13 mouse cellular contexts compared by ENCODE assay signal in genomic region chr7:143155257-143155656, GRCm38 (mm10). TPM values are rescaled to one million over a fixed set of nuclear protein-coding genes. Genes with fewer than 3 reads are reported as not detected.
DNase-seq lines count a peak whose midpoint lies in the region; ATAC-seq and TF ChIP-seq lines count a peak whose summit lies in the region.
"Had no signal": no experiment of that assay in that cellular context is flagged by ENCODE, and none has a peak within 500 bp of the region (broad histone marks: within the 10 kb centered on the region; RNA-seq: fewer than 3 reads in every experiment).

No protein-coding gene starts in this region.

- peak overlapping the region; percentile 74 for H3K9ac ChIP-seq in heart, embryonic 13.5 days
- H3K9ac ChIP-seq in lung, embryonic 14.5 days = no peak overlapping the region
- H3K9ac ChIP-seq in embryonic facial prominence, embryonic 12.5 days = no peak overlapping the region
- H3K9ac ChIP-seq in limb, embryonic 13.5 days = no peak overlapping the region
- H3K9ac ChIP-seq: forebrain, postnatal 0 days; liver, embryonic 15.5 days had no signal

- DNase-seq in heart, postnatal 14 days = no peak
- DNase-seq in lung, embryonic 14.5 days = peak; percentile 34
- DNase-seq in lung, adult 18-20 months = no peak
- no peak for DNase-seq in gastrocnemius, postnatal 4 days (ENCODE audit: low spot score in 2 of 2)
- no peak for DNase-seq in right cerebral cortex, postnatal 10 days (ENCODE audit: low spot score in 2 of 2)
- DNase-seq: forebrain, postnatal 0 days; kidney, adult 2 months had no signal

- peak overlapping the region; percentile 90 for H3K27ac ChIP-seq in heart, embryonic 13.5 days (replicated peaks)
- no peak overlapping the region; the same call in 1 of the 2 replicates for H3K27ac ChIP-seq in lung, embryonic 14.5 days (ENCODE audit: low read depth)
- peak overlapping the region; percentile 90 for H3K27ac ChIP-seq in embryonic facial prominence, embryonic 12.5 days
- H3K27ac ChIP-seq in limb, embryonic 13.5 days = peak overlapping the region; percentile 96
- H3K27ac ChIP-seq: hindbrain, embryonic 13.5 days; liver, embryonic 15.5 days; macrophage had no signal

- H3K4me3 ChIP-seq in heart, embryonic 13.5 days = no peak overlapping the region
- H3K4me3 ChIP-seq in lung, embryonic 14.5 days (ENCODE audit: low read depth, low read length) = no peak overlapping the region
- no peak overlapping the region for H3K4me3 ChIP-seq in embryonic facial prominence, embryonic 12.5 days
- H3K4me3 ChIP-seq in limb, embryonic 13.5 days = no peak overlapping the region
- H3K4me3 ChIP-seq: hindbrain, embryonic 13.5 days; liver, embryonic 15.5 days had no signal

- H3K4me2 ChIP-seq in heart, embryonic 13.5 days = no peak overlapping the region
- H3K4me2 ChIP-seq in lung, embryonic 14.5 days = no peak overlapping the region
- H3K4me2 ChIP-seq in embryonic facial prominence, embryonic 12.5 days (replicated peaks) = no peak overlapping the region
- H3K4me2 ChIP-seq in limb, embryonic 13.5 days (replicated peaks) = peak overlapping the region; percentile 56; the same call in 1 of the 2 replicates
- H3K4me2 ChIP-seq: hindbrain, embryonic 13.5 days had no signal

- ATAC-seq in heart, embryonic 13.5 days (ENCODE audit: extremely low read depth, insufficient number of reproducible peaks, low FRiP score, low TSS enrichment) = no peak
- no peak for ATAC-seq in lung, embryonic 14.5 days (ENCODE audit: insufficient read depth)
- no peak for ATAC-seq in embryonic facial prominence, embryonic 12.5 days (ENCODE audit: insufficient number of reproducible peaks, insufficient read depth, low FRiP score, low TSS enrichment)
- ATAC-seq in limb, embryonic 13.5 days (ENCODE audit: low FRiP score, low read depth) = no peak
- ATAC-seq: forebrain, postnatal 0 days had no signal

- no peaks in the 10 kb centered on the region for H3K36me3 ChIP-seq in heart, embryonic 13.5 days
- no peaks in the 10 kb centered on the region for H3K36me3 ChIP-seq in lung, embryonic 14.5 days (ENCODE audit: insufficient read depth)
- H3K36me3 ChIP-seq in embryonic facial prominence, embryonic 12.5 days = no peaks in the 10 kb centered on the region
- H3K36me3 ChIP-seq in limb, embryonic 13.5 days = no peaks in the 10 kb centered on the region
- H3K36me3 ChIP-seq: hindbrain, embryonic 13.5 days; liver, embryonic 15.5 days had no signal

- WGBS in heart, embryonic 13.5 days = 29% methylated on average over 5 of the region's 5 CpGs
- WGBS in lung, embryonic 14.5 days = 46% methylated on average over 5 of the region's 5 CpGs
- WGBS in embryonic facial prominence, embryonic 12.5 days = 54% methylated on average over 5 of the region's 5 CpGs
- 39% methylated on average over 5 of the region's 5 CpGs for WGBS in limb, embryonic 13.5 days

- no peak for TF ChIP-seq CTCF in lung, embryonic 14.5 days (IDR thresholded peaks at IDR 0.05; ENCODE audit: low read depth)

- H3K27me3 ChIP-seq in heart, embryonic 13.5 days (replicated peaks) = no peaks in the 10 kb centered on the region
- H3K27me3 ChIP-seq in lung, embryonic 14.5 days (ENCODE audit: insufficient read depth, low read length) = no peaks in the 10 kb centered on the region
- no peaks in the 10 kb centered on the region for H3K27me3 ChIP-seq in embryonic facial prominence, embryonic 12.5 days
- H3K27me3 ChIP-seq in limb, embryonic 13.5 days = no peaks in the 10 kb centered on the region

- H3K4me1 ChIP-seq in heart, embryonic 13.5 days = peaks cover 44% of the 10 kb centered on the region
- H3K4me1 ChIP-seq in lung, embryonic 14.5 days (ENCODE audit: insufficient read depth) = peaks cover 21% of the 10 kb centered on the region; the same call in 1 of the 2 replicates
- H3K4me1 ChIP-seq in embryonic facial prominence, embryonic 12.5 days = peaks cover 30% of the 10 kb centered on the region
- H3K4me1 ChIP-seq in limb, embryonic 13.5 days = peaks cover 54% of the 10 kb centered on the region

- intact Hi-C loops in heart, postnatal 14 days (cut with DNase I) = loop anchor here (5.0 kb wide), 2 partner anchors 57 to 207 kb away; no protein-coding TSS in a partner anchor

- H3K9me3 ChIP-seq in heart, embryonic 13.5 days = no peaks in the 10 kb centered on the region
- no peaks in the 10 kb centered on the region for H3K9me3 ChIP-seq in lung, embryonic 14.5 days (ENCODE audit: low read depth, low read length)
- no peaks in the 10 kb centered on the region for H3K9me3 ChIP-seq in embryonic facial prominence, embryonic 12.5 days
- no peaks in the 10 kb centered on the region for H3K9me3 ChIP-seq in limb, embryonic 13.5 days
- H3K9me3 ChIP-seq: hindbrain, embryonic 13.5 days; liver, embryonic 15.5 days had no signal

RNA-seq across cellular contexts. Expression of gene Kcnq1, which starts 49.1 kb away (rescaled TPM):
- polyA plus RNA-seq in heart, embryonic 13.5 days (2015; fragmentation: Nextera tagmentation; extraction: Ambion mirVana) = 15.0 and 15.6 TPM in 2 replicates
- total RNA-seq in heart, postnatal 14 days (2021) = 10 to 100 TPM; 32.1 to 32.5 TPM
- polyA plus RNA-seq in lung, embryonic 14.5 days (2014; fragmentation: Nextera tagmentation; extraction: Ambion mirVana) = 5.3 and 6.5 TPM in 2 replicates
- 0.73 and 2.0 TPM in 2 replicates for polyA plus RNA-seq in embryonic facial prominence, embryonic 12.5 days (2016; fragmentation: Nextera tagmentation; extraction: Ambion mirVana)
- polyA plus RNA-seq in limb, embryonic 13.5 days (2015; fragmentation: Nextera tagmentation; extraction: Ambion mirVana) = 0.61 and 0.87 TPM in 2 replicates
- total RNA-seq in gastrocnemius, postnatal 4 days (2021) = 1 to 10 TPM; 6.0 to 7.7 TPM
